Mouse (Mus musculus) thymus, adult 2 months (tissue): ENCODE measurements around the gene 5730522E02Rik.

Experiments
- CTCF ChIP-seq: fragments of 200-500 bp; IDR thresholded peaks from 2 replicates; pipeline ENCODE4 v1.5.1; 2012; ENCODE audit warnings: mild to moderate bottlenecking, control low read depth, low read length, moderate library complexity, borderline replicate concordance; ENCODE audit not compliant: control insufficient read depth, poor library complexity, insufficient read depth; ENCODE audit errors: extremely low read depth
- POLR2A ChIP-seq: fragments of 200-500 bp; IDR thresholded peaks from 2 replicates; pipeline ENCODE4 v1.6.1; 2012; ENCODE audit warnings: mild to moderate bottlenecking, low read length, control low read depth, moderate library complexity; ENCODE audit not compliant: control insufficient read depth, poor library complexity, insufficient read depth; ENCODE audit errors: extremely low read depth

DNA sequence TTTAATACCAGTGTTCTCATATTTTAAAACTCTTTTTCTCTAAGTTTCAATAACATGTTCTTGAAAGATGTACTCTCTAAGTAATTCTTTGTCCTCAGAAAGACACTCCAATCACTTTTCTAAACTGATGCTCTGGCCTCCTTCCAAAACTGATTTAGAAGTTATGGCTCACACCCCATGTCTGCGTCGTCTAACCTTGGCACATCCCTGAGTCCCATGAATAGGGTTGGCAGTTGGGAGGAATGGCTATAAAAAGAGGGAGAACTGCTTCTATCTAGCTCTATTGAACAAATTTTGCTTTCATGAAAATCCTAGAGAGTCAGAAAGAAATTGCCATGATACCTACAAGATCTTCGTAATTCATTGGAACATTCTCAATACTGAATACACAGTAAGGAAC is 458.1 kb downstream of the 5730522E02Rik start:
- TF ChIP-seq CTCF = no peak
- TF ChIP-seq POLR2A = no peak
